Mouse (Mus musculus) thymus, adult 2 months (tissue): Measurements from ENCODE around the gene Acp7.

Experiments
- CTCF ChIP-seq: fragments of 200-500 bp; IDR thresholded peaks from 2 replicates; pipeline ENCODE4 v1.5.1; 2012; ENCODE audit warnings: mild to moderate bottlenecking, control low read depth, low read length, moderate library complexity, borderline replicate concordance; ENCODE audit not compliant: control insufficient read depth, poor library complexity, insufficient read depth; ENCODE audit errors: extremely low read depth
- POLR2A ChIP-seq: fragments of 200-500 bp; IDR thresholded peaks from 2 replicates; pipeline ENCODE4 v1.6.1; 2012; ENCODE audit warnings: mild to moderate bottlenecking, low read length, control low read depth, moderate library complexity; ENCODE audit not compliant: control insufficient read depth, poor library complexity, insufficient read depth; ENCODE audit errors: extremely low read depth

DNA sequence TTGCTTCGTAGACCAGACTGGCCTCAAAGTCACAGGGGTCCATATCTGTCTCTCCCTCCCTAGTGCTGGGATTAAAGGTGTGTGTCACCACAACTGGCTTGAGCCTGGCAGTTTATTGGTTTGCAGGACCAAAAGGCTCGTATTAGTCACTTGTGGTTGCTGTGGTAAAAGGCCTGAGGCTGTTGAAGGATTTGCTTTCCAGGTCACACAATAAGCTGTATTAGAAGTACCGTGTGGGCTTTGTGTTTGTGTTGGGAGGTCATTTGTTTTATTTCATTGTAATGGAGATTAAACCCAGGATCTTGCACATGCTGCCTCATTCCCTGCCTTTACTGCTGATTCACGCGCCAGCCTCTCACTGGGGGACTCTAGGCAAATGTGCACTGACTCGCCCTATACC, 14.2 kb upstream of the Acp7 start:
- TF ChIP-seq CTCF, result no peak
- TF ChIP-seq POLR2A, result no peak
